In genomic region chr3:104579186-104579585, GRCm38 (mm10) we compare ENCODE assay signal across 30 mouse cellular contexts.
"Had no signal": no experiment of that assay in that cellular context is flagged by ENCODE, and none has a peak within 500 bp of the region (broad histone marks: within the 10 kb centered on the region; RNA-seq: fewer than 3 reads in every experiment).

No protein-coding gene starts in this region.

- H3K4me3 ChIP-seq: limb, embryonic 10.5 days; limb, embryonic 12.5 days; limb, embryonic 13.5 days; limb, embryonic 15.5 days; liver, embryonic 12.5 days; liver, embryonic 13.5 days; liver, embryonic 15.5 days; lung, embryonic 15.5 days; megakaryocyte, embryonic 14.5 days; midbrain, embryonic 10.5 days; midbrain, embryonic 12.5 days; midbrain, embryonic 13.5 days; myocyte had no signal

- H3K4me2 ChIP-seq: limb, embryonic 12.5 days; limb, embryonic 13.5 days; limb, embryonic 15.5 days; liver, embryonic 11.5 days; liver, embryonic 12.5 days; liver, embryonic 13.5 days; liver, embryonic 15.5 days; lung, embryonic 14.5 days; lung, embryonic 15.5 days; midbrain, embryonic 12.5 days; midbrain, embryonic 13.5 days had no signal

- H3K27ac ChIP-seq: limb, embryonic 10.5 days; limb, embryonic 12.5 days; limb, embryonic 13.5 days; limb, embryonic 15.5 days; liver, embryonic 12.5 days; liver, embryonic 13.5 days; liver, embryonic 14.5 days; liver, embryonic 15.5 days; lung, embryonic 15.5 days; macrophage; midbrain, embryonic 10.5 days; midbrain, embryonic 12.5 days; midbrain, embryonic 13.5 days had no signal

- DNase-seq: layer of hippocampus, postnatal 36 days; left cerebral cortex, postnatal 4 days; liver; liver, embryonic 13.5 days; liver, postnatal 0 days; lung, adult 18-20 months; lung, adult 2 months; lung, embryonic 14.5 days; lung, postnatal 10 days; lung, postnatal 14 days; lung, postnatal 36 days; lung, postnatal 4 days; midbrain, embryonic 14.5 days had no signal

- ATAC-seq: liver, embryonic 12.5 days; liver, postnatal 0 days; lung, postnatal 0 days; midbrain, embryonic 13.5 days; midbrain, embryonic 16.5 days had no signal

- H3K4me1 ChIP-seq: limb, embryonic 10.5 days; limb, embryonic 12.5 days; limb, embryonic 15.5 days; megakaryocyte, embryonic 14.5 days; midbrain, embryonic 12.5 days; midbrain, embryonic 13.5 days had no signal

- H3K9me3 ChIP-seq: limb, embryonic 10.5 days; limb, embryonic 13.5 days; limb, embryonic 15.5 days; liver, embryonic 12.5 days; liver, embryonic 13.5 days; liver, embryonic 15.5 days; lung, embryonic 15.5 days; midbrain, embryonic 10.5 days; midbrain, embryonic 12.5 days; midbrain, embryonic 13.5 days had no signal

- H3K9ac ChIP-seq: limb, embryonic 12.5 days; limb, embryonic 13.5 days; limb, embryonic 15.5 days; liver, embryonic 12.5 days; liver, embryonic 13.5 days; liver, embryonic 14.5 days; liver, embryonic 15.5 days; liver, postnatal 0 days; lung, embryonic 14.5 days; lung, embryonic 15.5 days; midbrain, embryonic 12.5 days; midbrain, embryonic 13.5 days had no signal

- H3K27me3 ChIP-seq: limb, embryonic 12.5 days; limb, embryonic 13.5 days; limb, embryonic 15.5 days; liver, embryonic 12.5 days; liver, embryonic 13.5 days; liver, embryonic 15.5 days; lung, embryonic 15.5 days; midbrain, embryonic 12.5 days; midbrain, embryonic 13.5 days had no signal

- H3K36me3 ChIP-seq: limb, embryonic 10.5 days; limb, embryonic 12.5 days; limb, embryonic 13.5 days; limb, embryonic 15.5 days; liver, embryonic 12.5 days; liver, embryonic 13.5 days; liver, embryonic 15.5 days; lung, embryonic 15.5 days; midbrain, embryonic 10.5 days; midbrain, embryonic 12.5 days; midbrain, embryonic 13.5 days had no signal
